Mouse (Mus musculus) kidney, postnatal 25 days (tissue): ENCODE results near the gene Stra6l.

Experiments used
- DNase-seq, 2 experiments: peaks; one replicate each; pipeline ENCODE4 v3.0.0; 2021; ENCODE audit warnings: mixed read lengths in 2 of 2

Stra6l gene

GRCm38 (mm10) chr4:45848109-45848824 is at the start of gene Stra6l:
Gene Stra6l (plus strand): TSS chr4:45848664.
- peak in 1 of 2 experiments; percentile 23 for DNase-seq

GRCm38 (mm10) chr4:45798964-45799363 is 49.5 kb upstream of the Stra6l start, which contains the start of gene Aldh1b1:
Gene Aldh1b1 (plus strand): TSS chr4:45799022.
- peak; percentile 80 to 88 for DNase-seq

GRCm38 (mm10) chr4:45799956-45800537 is 48.4 kb upstream of the Stra6l start:
- DNase-seq: no peak

- no peak for DNase-seq
Measured at GRCm38 (mm10) chr4:45802900-45803299, 45.6 kb upstream of the Stra6l start.

- no peak for DNase-seq
Measured at GRCm38 (mm10) chr4:45808034-45808433, 40.4 kb upstream of the Stra6l start.

GRCm38 (mm10) chr4:45811250-45811649 is 37.2 kb upstream of the Stra6l start:
- DNase-seq: no peak

DNA sequence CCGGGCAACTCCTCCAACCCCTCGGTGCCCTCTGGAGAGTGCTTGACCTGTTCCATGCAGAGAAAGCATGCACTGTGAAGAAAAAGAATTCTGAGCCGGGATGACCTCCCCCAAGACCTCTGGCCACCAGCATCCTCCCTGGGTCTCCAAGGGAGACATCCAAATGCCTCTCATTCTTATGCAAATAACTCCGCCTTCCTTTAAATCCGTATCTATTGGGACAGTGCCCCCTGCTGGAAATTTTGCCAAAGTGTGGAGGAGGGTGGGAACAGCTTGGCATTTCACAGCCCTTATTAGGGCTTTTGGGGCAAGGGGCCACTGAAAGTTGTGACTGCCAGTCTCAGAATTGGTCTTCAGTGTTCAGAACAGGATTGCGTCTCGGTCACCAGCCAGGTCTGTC is 32.9 kb upstream of the Stra6l start:
- peak in 1 of 2 experiments; percentile 61 for DNase-seq

DNA sequence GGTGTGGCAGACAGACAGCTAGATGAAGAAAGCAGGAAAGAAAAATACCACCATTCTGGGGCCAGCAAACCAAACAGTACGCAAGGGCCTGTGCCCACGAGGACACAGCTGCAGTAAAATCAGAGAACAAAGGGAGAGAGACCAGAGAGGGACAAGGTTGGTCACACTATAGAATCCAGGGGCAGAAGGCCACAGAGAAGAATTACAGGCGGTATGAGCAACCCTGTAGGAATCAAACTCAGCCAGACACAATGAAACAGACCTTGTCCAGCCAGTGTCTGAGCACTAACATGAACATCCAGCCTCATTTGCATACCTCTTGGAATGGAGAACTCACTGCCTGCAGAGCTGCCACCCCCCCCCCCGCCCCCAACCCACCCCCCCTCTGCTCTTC is 29.7 kb upstream of the Stra6l start:
- DNase-seq: no peak

DNA sequence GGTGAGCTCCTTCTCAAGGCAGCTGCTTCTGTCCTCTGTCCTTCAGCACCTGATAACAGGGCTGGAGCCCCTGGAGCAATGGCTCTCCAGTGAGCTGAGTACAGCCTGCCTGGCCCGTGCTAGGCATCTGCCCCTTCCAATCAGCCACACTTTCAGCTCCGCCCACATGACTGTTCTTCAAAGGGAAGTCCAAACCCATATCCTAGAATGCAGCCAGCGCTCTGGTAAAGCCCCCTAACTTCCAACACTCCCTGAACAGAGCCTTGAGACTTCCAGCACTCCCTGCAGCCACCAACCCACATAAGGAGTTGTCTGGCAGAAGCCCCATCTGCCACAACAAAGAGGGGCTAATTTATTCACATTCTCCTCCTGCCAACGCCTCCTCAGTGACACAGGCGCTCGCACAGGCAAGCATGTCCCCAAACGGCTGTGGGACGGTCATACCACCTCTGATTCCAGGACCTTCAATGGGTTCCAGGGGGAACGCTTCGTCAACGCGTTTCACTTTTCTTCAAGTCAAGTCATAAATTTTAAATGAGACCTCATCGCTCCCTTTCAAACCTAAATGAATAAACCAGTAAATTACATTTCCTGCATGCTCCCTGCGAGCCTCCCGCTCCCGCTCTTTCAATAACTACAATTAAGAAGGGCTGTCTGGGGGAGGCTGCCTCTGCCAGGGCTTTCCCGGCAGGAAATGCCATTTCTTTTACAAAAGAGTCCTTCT is 29.1 kb upstream of the Stra6l start:
- DNase-seq: no peak

DNA sequence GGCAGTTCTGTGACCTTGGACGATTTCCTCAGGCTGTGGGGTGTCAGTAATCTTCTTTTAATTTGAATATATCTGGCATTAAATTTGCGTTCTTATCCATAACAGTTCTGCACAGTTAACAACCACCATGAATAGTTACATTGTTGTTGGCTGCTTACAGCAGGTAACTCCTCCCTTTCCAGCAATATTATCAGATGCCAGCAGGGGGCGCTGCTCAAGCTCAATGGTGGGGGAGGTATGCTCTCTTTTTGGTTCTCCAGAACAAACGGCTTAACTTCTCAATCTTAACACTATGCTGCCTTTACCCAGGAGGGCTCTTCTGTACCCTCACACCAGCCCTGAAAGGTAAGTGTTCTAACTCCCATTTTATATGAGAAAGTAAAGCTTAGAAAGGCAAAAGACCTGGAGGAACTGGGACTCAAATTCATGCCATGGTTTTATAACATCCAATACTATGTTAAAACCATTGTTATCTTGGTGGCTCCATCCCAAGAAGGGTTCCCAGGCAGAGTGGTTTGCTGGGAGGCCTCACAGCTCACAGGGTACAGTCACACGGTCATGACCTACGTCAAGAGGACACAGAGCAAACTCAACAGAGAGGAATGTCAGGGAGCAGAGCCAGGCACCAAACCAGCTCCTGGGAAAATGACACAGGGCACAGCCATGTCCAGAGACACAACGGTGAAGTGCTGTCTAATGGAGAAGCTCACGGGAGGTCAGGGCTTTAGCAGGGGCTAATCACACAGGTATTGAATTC is 28.2 kb upstream of the Stra6l start:
- DNase-seq: peak; percentile 59 to 73

- DNase-seq: no peak
Measured at GRCm38 (mm10) chr4:45821995-45822394, 26.5 kb upstream of the Stra6l start.

GRCm38 (mm10) chr4:45822781-45823575 is 25.5 kb upstream of the Stra6l start:
- DNase-seq: no peak

DNA sequence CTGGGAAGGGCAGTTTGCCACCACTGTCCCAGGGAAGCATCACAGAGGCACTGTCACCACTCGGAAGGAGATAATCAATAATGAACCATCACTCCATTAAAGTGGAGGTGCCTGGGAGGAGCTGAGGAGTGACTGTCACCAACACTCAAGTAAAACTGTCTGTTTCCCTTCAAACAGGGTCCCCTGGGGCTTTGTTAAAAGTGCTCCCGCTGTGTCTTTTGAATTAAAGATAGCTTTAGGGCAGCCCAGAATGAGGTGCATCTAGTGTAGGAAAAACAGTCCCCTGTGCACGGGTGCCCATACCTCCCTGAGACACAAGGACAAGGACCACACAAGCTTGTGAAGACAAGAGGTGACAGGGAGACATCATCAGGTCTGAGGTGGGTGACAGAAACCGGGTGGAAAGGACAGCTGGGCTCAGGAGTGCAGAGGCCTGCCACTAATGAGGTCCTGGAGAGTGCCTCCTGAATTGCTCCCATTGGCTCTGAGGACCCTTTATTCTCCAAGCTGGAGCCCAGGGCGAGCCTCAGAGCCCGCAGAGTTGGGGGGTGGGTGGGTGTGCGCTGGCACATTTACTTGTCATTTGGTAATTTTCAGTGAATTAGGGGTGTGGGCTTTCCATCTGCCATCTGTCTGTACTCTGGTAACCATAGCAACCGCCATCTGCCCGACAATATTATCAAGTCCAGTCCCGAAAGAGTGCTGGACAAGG is 24.3 kb upstream of the Stra6l start:
- DNase-seq: no peak

DNA sequence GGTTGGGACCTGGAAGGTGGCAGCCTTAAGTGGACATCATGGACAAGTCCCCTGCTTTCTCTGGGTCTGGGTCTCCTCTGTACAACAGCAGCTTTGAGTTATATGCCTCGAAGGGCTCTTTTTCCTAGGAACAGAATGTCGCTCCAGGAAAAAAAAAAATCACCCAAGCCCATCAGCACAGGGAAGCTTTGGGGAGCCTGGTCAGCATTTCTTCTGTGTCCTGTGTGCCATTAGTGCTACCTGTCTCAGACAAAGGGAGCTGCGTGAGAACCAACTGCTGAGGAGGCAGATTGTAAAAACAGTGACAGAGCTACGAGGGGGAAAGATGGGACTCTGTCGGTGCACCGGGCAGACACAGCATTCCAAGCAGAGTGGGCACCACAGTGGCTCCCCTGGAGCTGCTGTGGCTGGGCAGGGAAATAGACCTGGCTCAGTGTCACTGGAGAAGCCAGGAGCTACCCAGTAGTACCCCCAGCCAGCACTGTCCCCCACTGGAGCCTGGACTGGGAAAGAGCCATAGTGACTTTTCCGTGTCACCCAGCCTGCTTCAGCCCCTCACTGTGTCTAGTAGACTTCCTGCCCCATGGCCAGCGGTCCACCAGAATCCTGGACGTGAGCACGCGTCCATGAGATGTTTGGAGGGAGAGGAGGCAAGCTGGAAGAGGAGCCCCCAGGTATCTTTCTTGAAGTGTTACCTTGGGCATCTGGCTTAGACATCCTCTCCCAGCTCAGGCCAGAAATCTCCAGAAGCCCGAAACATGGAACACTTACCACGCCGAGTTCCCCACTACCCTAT is 23.5 kb upstream of the Stra6l start:
- no peak for DNase-seq

DNA sequence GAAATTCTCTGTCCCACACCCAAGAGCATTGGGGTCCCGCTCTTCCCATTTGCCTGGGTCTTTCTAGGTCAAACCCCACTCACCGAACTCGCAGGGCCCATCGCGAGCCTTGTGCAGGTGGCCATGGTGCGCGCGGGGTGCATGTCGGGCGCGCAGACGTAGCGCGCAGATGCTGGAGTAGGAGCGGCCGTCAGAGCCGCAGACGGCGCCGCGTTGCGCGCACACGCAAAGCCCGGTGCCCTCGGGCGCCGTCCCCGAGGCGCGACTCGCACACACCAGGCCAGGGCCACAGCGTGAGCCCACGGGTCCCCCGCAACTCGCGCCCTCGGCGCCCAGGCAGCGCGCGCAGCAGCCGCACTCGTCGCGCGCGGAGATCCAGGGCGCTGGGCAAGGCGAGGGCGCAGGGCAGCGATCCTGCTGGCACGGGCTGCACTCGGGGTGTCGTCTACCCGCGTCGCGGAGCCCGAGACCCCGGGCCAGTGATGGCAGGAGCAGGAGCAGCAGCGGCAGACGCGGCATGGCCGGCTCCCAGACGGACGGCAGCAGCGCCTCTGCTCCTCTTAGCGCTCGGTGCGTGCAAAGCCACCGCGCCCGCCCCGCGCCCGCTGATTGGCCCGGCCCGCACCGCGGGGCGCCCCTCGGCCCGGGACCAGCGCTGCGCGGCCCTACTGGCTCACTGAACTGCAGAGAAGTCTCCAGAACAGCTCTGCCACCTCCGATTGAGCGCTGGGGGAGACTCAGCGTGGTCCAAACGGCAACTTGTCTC is 22.0 kb upstream of the Stra6l start, which contains the start of gene Igfbpl1:
Igfbpl1 (minus strand) TSS at position 649 of the 766 bp plus-strand sequence.
- DNase-seq: no peak

GRCm38 (mm10) chr4:45829907-45830759 is 18.3 kb upstream of the Stra6l start:
- no peak for DNase-seq

DNA sequence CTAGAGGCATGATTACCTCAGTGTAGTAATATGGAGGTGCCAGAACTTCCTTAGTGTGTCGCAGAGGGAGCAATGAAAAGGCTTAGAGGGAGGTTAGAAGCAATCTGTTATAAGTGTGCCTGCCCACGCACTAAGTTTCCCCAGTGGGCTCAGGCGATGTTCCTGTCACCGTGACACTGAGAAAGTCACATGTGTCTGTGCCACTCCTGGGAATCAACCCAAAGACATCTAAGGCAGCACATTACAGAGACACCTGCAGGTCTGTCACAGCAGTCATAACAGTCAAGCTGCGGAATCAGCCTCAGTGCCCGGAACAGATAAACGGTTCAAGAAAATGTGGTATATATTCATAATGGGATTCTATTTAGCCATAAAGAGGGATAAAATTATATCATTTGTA is 16.5 kb upstream of the Stra6l start:
- DNase-seq: no peak

DNA sequence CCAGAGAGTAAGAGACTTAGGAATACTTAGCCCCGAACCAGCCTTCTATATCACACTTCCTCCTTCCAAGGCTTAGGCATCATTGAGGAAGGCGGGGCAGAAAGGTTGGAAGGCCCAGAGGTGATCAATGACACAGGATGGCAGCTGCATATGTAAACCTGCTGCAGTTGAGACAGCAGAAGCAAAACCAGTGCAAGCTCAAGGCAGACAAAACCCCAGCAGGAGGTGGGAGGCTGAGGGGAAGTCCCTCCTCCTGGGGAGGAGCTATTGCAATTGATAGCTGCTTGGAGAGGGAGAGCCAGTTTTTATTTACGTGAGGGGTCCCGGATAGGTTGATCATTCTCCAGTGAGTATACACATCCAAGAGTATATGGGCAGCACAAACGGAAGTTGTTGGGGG is 15.0 kb upstream of the Stra6l start:
- no peak for DNase-seq

DNA sequence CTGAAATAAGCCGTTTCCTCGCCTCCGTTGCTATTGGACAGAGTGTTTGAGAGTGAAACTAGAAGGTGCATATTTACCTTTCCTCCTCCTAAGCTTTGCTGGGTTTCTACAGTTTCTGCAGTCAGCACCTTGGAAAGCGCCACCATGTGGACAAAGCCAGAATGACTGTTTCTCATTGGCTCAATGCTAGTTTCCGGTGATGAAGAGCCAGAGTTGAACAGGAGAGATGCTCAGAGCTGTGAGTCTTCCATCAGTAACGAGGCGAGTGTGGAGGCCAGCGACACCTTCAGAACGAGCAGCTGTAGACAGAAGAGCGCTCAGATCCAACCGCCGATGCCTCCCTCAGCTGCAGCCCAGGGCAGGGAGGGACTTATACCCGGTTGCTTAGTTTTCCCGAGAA is 4.1 kb upstream of the Stra6l start:
- DNase-seq: peak; percentile 27 to 48
